Mouse (Mus musculus) small intestine, adult 2 months (tissue): ENCODE results near the gene Srsf10.

Source experiments
- CTCF ChIP-seq: fragments of 200-500 bp; IDR thresholded peaks from 2 replicates; pipeline ENCODE4 v1.5.1; 2012; ENCODE audit warnings: low read depth, mild to moderate bottlenecking, control low read depth, inconsistent platforms, low read length, moderate library complexity, mixed read lengths; ENCODE audit not compliant: insufficient replicate concordance, insufficient read length; ENCODE audit errors: extremely low read depth
- POLR2A ChIP-seq: fragments of 200-500 bp; IDR thresholded peaks from 2 replicates; pipeline ENCODE4 v1.6.1; 2012; ENCODE audit warnings: low read depth, mild to moderate bottlenecking, control low read depth, inconsistent platforms, low read length, moderate library complexity

GRCm38 (mm10) chr4:135898380-135899049 lies 43.0 kb downstream of the Srsf10 start:
- no peak for TF ChIP-seq CTCF
- TF ChIP-seq POLR2A: peak; percentile 34; the same call in 1 of the 2 replicates
